Mouse (Mus musculus) granulocyte monocyte progenitor cell, adult 5-6 weeks (primary cell): ENCODE data around the gene Cfap46. TPM values are rescaled to one million over a fixed set of nuclear protein-coding genes. Genes with fewer than 3 reads are reported as not detected.

ENCODE experiments used
- ATAC-seq: replicated peaks from 2 replicates; pipeline ENCODE4 v1.8.0; 2016; ENCODE audit warnings: mild to moderate bottlenecking, moderate TSS enrichment, inconsistent platforms; ENCODE audit not compliant: poor library complexity, severe bottlenecking
- total RNA-seq, 2 experiments: library from RNA; stranded (forward) in 1 of 2; stranded (reverse) in 1 of 2; fragments of 200-712, 200-1000 nt in 1 of 2; fragments of >200 nt in 1 of 2; fragmentation: Nextera tagmentation in 1 of 2; gene quantifications; 2 replicates each; pipeline ENCODE4 v1.2.3; 2014 to 2017

Gene Cfap46
- total RNA-seq, 2 experiments from 2014 or later = not detected

GRCm38 (mm10) chr7:139582595-139582994 is 101.0 kb downstream of the Cfap46 start, which contains the start of gene Nkx6-2:
Nkx6-2 (minus strand) TSS chr7:139582797.
- peak; percentile 42; the same call in 1 of the 2 replicates for ATAC-seq

- ATAC-seq = peak; percentile 21; the same call in 1 of the 2 replicates
Measured at GRCm38 (mm10) chr7:139581801-139582571, 101.6 kb downstream of the Cfap46 start.

- no peak for ATAC-seq
Measured at GRCm38 (mm10) chr7:139580851-139581775, 102.5 kb downstream of the Cfap46 start.

- no peak for ATAC-seq
Measured at GRCm38 (mm10) chr7:139579261-139579905, 104.2 kb downstream of the Cfap46 start.

- no peak for ATAC-seq
Measured at GRCm38 (mm10) chr7:139576064-139576686, 107.4 kb downstream of the Cfap46 start.

GRCm38 (mm10) chr7:139572665-139573064 is 111.0 kb downstream of the Cfap46 start:
- no peak for ATAC-seq

GRCm38 (mm10) chr7:139570788-139571187 is 112.8 kb downstream of the Cfap46 start:
- no peak for ATAC-seq

- peak; percentile 90 for ATAC-seq
Measured at GRCm38 (mm10) chr7:139566533-139566932, 117.1 kb downstream of the Cfap46 start.

GRCm38 (mm10) chr7:139565998-139566397 is 117.6 kb downstream of the Cfap46 start:
- ATAC-seq = peak; percentile 26; the same call in 1 of the 2 replicates

GRCm38 (mm10) chr7:139564161-139564560 is 119.5 kb downstream of the Cfap46 start:
- ATAC-seq = no peak

- no peak for ATAC-seq
Measured at GRCm38 (mm10) chr7:139563425-139563824, 120.2 kb downstream of the Cfap46 start.

GRCm38 (mm10) chr7:139559659-139560058 is 124.0 kb downstream of the Cfap46 start:
- no peak for ATAC-seq

GRCm38 (mm10) chr7:139556746-139557526 is 126.7 kb downstream of the Cfap46 start:
- no peak for ATAC-seq

GRCm38 (mm10) chr7:139556331-139556730 is 127.3 kb downstream of the Cfap46 start:
- ATAC-seq = no peak

GRCm38 (mm10) chr7:139551519-139551918 is 132.1 kb downstream of the Cfap46 start:
- no peak for ATAC-seq
